Mouse (Mus musculus) heart, postnatal 0 days (tissue): ENCODE results near the gene Madcam1.

Source experiments
- CTCF ChIP-seq: IDR thresholded peaks from 2 replicates; pipeline ENCODE4 v1.5.1; 2016; ENCODE audit warnings: antibody characterized with exemption, control low read depth, low read depth
- EP300 ChIP-seq: IDR thresholded peaks from 2 replicates; pipeline ENCODE4 v1.6.1; 2016; ENCODE audit warnings: antibody characterized with exemption, low read depth

- no peak for TF ChIP-seq CTCF
- TF ChIP-seq EP300, result no peak
Measured at GRCm38 (mm10) chr10:79680606-79681495, 16.5 kb downstream of the Madcam1 start.
